Mouse (Mus musculus) hindbrain, embryonic 10.5 days (tissue): Measurements from ENCODE around the gene En1. TPM values are rescaled to one million over a fixed set of nuclear protein-coding genes. Genes with fewer than 3 reads are reported as not detected.
A peak's percentile ranks its signal among the peaks of the same experiment; 100 is the strongest.

Experiments used
- DNase-seq: peaks from one replicate; pipeline ENCODE4 v3.0.0-alpha.2; 2017; ENCODE audit warnings: low spot score
- H3K27ac ChIP-seq: fragments of 300-500 bp; sonication (generic); 2 replicates; pipeline ENCODE4 v1.5.1; 2016; ENCODE audit warnings: mild to moderate bottlenecking, moderate library complexity
- H3K27me3 ChIP-seq: fragments of 300-500 bp; sonication (generic); 2 replicates; pipeline ENCODE4 v1.6.1; 2016; ENCODE audit warnings: mild to moderate bottlenecking; ENCODE audit not compliant: poor library complexity, insufficient read depth, severe bottlenecking
- H3K36me3 ChIP-seq: fragments of 300-500 bp; sonication (generic); 2 replicates; pipeline ENCODE4 v1.6.1; 2016; ENCODE audit warnings: mild to moderate bottlenecking, moderate library complexity
- H3K4me1 ChIP-seq: fragments of 300-500 bp; sonication (generic); replicated peaks from 2 replicates; pipeline ENCODE4 v1.6.1; 2016; ENCODE audit warnings: mild to moderate bottlenecking
- H3K4me3 ChIP-seq: fragments of 300-500 bp; sonication (generic); 2 replicates; pipeline ENCODE4 v1.5.1; 2016; ENCODE audit warnings: mild to moderate bottlenecking, moderate library complexity
- H3K9me3 ChIP-seq: fragments of 300-500 bp; sonication (generic); 2 replicates; pipeline ENCODE4 v1.6.1; 2016; ENCODE audit warnings: mild to moderate bottlenecking, moderate library complexity
- WGBS: fragments of 180-500 bp; shearing (Covaris S2); methylation state at CpG from one replicate; pipeline ENCODE4 v1.1.7; 2016; 5-methylcytosine and 5-hydroxymethylcytosine counted together
- polyA plus RNA-seq: library from polyadenylated mRNA; unstranded; fragments of >200 nt; fragmentation: Nextera tagmentation; extraction: Ambion mirVana; gene quantifications from 2 replicates; pipeline ENCODE4 v1.2.1, GENCODE M21; 2016

Gene En1
- polyA plus RNA-seq: 3.5 and 3.8 TPM in 2 replicates

DNA sequence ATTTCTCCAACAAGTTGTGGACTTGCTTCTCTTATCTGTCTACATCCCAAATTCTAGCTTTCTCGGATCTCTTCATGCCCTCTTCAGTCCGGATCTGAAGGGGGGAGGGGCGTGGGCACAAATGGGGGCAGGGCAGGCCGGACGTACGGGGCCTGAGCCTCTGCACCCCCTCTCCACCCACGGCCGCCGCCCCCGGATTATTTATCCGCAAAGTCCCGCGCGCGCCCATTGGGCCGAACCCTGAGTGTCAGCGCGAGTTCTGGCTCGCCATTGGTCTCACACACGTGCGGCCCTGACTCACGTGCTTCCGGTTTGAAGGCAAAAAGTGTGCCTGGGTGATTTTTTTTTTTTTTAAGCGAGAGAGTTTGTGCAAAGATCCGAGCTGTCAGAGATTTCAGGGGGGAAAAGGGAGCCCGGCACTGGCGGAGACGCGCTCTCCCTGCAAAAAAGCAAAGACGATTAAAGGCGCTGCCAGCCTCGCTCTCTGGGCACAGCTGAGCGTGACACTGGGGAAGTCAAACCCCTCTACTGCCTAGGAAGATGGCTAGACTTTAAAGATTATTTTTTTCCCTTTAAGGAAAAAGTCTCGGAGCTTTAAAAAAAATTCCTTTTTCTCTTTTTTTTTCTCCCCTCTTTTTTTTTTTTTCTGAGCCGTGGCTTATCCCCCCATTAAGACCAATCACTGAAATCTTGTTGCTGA is at the start of gene En1:
Gene En1 (plus strand): TSS at position 388 of the 700 bp plus-strand sequence.
- peak within 1 kb of the TSS; percentile 90 for H3K27ac ChIP-seq
- H3K36me3 ChIP-seq: no peaks in the 10 kb centered on the region
- WGBS: under 1% methylated on average over 35 of the region's 35 CpGs
- H3K9me3 ChIP-seq: no peaks in the 10 kb centered on the region
- peaks cover 100% of the 10 kb centered on the region for H3K27me3 ChIP-seq
- peak; percentile 82 for DNase-seq
- H3K4me3 ChIP-seq: peak within 1 kb of the TSS; percentile 66
- peaks cover 38% of the 10 kb centered on the region for H3K4me1 ChIP-seq

DNA sequence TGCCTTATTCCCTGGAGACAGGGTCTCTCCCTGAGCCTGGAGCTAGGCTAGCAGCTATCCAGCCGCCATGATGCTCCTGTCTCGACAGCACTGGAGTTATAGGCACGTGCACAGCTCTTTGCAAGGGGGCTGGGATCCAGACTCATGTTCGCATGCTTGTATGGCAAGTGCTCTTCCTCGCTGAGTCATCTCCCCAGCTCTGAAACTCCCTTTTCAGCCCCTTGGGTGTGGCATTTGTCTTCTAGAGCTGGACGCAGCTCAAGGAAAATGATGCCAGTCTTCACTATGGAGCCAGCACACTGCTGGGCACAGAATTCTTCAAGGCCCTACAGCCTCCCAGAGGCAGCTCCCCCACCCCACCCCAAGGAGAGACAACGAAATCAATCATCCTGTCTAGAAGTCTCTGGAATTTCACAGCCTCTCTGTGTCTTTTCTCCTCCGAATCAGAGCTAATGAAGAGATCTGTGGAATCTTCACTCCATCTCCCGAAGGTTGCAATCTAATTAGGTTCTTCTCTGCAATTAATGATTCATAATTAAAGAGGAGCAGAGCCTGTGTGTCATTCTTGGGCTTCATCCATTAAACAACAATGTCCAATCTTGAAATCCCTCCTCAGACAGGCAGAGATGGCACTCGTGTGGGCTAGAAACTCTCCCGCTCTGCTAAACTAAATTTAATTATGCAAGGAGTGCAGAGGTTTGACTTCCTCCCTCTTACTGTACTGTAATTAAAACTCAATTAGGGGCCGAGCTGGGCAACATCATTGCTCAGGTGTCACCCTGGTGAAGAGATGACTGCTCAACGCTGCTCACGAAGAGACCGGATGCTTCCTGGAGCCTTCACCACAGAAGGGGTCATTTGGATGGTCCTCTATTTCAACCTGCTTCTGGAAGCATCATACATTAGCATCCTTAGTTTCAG is 45.0 kb upstream of the En1 start:
- Histone ChIP-seq H3K27ac (no peak overlapping the region), H3K4me3 (no peak overlapping the region), H3K27me3 (no peaks in the 10 kb centered on the region), H3K36me3 (no peaks in the 10 kb centered on the region), H3K9me3 (no peaks in the 10 kb centered on the region), H3K4me1 (no peaks in the 10 kb centered on the region)
- no peak for DNase-seq
- 86% methylated on average over 15 of the region's 15 CpGs for WGBS

DNA sequence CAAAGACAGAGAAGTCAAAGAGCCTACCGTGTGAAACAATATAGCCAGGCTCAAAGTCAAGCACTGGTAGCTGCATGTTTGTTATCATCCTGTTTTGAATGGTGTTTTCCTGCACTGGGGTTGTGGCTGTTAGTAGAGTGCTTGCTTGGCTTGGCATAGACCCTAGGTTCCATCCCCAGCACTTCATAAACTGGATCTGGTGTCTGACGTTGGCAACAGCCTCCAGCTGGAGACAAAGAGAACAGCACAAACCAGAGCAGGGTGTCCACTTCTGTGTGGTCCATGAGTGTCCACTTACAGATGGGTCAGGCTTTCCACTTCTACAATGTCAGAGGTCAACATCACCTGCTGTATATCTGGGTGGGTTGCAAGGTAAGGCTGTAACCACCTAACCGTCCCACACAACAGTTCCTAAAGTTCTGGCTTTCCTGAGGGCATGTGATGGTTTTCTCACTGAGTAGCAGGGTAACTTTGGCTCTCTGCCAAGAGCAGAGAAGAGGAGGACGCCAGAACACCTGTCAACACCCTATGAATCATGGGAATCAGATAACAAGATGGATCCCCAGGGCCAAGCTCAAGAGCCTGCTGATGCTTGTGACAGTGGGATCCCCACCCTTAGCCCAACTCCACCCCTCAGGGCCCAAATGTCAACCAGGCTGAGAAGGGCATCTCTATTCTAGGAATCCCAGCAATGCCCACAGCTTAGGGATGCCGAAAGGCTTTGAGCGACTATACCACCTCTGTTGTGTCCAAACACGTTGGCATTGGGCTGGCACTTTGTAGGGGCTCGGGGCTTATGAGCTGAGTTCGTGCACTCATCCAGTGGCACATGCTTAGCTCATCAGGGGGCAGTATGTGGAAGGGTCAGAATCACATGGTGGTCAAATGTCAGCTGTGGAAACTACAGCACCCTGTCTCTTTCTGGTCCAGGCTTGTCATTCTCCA is 43.6 kb upstream of the En1 start:
- Histone ChIP-seq H3K27ac (no peak overlapping the region), H3K9me3 (no peaks in the 10 kb centered on the region), H3K4me3 (no peak overlapping the region), H3K36me3 (no peaks in the 10 kb centered on the region), H3K4me1 (no peaks in the 10 kb centered on the region), H3K27me3 (no peaks in the 10 kb centered on the region)
- WGBS: 77% methylated on average over 9 of the region's 9 CpGs
- DNase-seq: no peak

DNA sequence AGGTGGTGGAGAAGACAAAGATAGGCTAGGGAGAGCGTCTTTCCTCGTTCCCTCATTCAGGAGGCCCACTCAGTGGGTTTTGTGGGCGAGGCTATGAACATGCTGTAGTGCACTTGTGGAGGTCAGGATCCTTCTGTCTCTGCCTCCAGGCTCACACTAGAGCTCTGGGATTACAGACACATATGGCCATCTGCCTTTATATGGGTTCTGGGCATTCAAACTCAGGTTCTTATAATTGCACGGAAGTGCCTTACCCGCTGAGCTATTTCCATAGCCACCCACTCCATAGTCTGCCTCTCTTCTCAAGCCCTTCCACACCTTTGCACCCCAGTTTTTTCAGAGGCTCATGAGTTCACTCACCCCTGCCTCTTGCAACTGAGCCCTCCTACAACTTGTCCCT is 42.3 kb upstream of the En1 start:
- H3K4me1 ChIP-seq: no peaks in the 10 kb centered on the region
- H3K27me3 ChIP-seq: no peaks in the 10 kb centered on the region
- peaks cover 5% of the 10 kb centered on the region; the same call in 1 of the 2 replicates for H3K9me3 ChIP-seq
- no peak overlapping the region for H3K27ac ChIP-seq
- no peak overlapping the region for H3K4me3 ChIP-seq
- WGBS: 87% methylated on average over 5 of the region's 5 CpGs
- no peaks in the 10 kb centered on the region for H3K36me3 ChIP-seq
- DNase-seq: no peak

DNA sequence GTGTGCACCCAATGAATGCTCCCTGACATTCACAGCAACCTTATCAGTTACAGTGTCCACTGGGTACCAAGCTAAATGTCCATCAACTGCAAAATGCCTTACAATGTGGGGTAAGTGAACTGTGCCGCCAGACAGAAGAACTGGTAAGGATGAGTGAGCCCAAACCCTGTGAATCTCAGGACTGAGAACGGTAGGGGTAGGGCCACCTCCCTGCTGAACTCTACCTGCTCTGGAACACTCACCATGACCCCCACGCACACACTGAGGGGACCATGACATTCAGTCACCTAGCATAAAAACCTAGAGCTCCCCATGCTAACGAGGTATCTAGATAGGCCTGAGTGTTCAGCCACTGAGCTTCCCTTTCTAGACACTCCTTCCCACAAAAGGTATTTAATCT is 20.9 kb upstream of the En1 start:
- WGBS: 65% methylated on average over 4 of the region's 4 CpGs
- no peaks in the 10 kb centered on the region for H3K9me3 ChIP-seq
- peaks cover 7% of the 10 kb centered on the region; the same call in 1 of the 2 replicates for H3K27me3 ChIP-seq
- H3K36me3 ChIP-seq: no peaks in the 10 kb centered on the region
- H3K4me1 ChIP-seq: no peaks in the 10 kb centered on the region
- no peak overlapping the region for H3K4me3 ChIP-seq
- no peak for DNase-seq
- H3K27ac ChIP-seq: no peak overlapping the region

DNA sequence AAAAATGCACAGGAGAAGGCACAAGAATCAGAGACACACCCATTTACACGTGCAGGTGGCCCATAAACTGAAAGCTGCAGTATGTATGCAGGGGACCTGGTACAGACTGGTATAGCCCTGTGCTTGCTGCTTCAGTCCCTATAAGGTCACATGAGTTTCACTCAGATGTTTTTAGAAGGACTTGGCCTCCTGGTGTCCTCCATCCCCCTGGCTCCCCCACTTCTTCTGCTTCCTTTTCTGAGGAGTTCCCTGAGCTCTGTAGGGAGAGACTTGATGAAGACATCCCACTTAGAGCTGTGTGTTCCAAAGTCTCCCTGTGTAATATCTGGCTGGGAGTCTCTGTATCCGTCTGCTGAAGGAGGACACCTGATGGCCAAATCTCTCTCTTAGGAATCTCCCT is 16.7 kb upstream of the En1 start:
- Histone ChIP-seq H3K36me3 (no peaks in the 10 kb centered on the region), H3K27me3 (peaks cover 34% of the 10 kb centered on the region)

DNA sequence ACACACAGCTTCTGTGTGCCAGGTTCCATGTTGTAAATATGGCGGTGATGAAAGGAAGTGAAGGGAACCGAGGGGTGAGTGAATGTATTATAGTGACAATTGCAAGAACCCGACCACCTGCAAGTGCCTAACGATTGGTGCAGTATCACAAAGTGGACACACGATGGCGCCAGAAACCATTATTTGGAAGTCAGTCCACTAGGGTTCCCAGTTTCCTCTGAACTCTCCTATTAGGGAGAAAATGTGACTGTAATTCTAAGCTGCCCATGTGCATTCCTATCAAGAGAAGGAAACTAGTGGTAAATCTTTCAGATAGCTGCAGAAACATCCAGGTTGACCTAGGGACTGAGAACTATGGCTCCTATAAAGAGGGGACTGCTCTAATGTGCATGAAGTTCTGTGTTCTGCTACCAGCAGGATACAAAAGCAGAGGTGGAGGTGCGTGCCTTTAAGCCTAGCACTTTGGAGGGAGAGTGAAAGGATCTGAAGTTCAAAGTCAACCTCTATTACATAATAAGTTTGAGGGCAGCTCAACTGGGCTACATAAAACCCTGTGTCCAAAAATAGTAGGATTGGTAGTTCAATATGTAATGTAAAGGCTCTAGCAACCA is 15.6 kb upstream of the En1 start:
- 13% methylated on average over 7 of the region's 7 CpGs for whole genome bisulfite sequencing
- peak; percentile 73 for DNase-seq
- Histone ChIP-seq H3K27me3 (peaks cover 45% of the 10 kb centered on the region), H3K36me3 (no peaks in the 10 kb centered on the region), H3K9me3 (no peaks in the 10 kb centered on the region), H3K4me1 (peaks cover 6% of the 10 kb centered on the region; the same call in 1 of the 2 replicates), H3K4me3 (no peak overlapping the region), H3K27ac (no peak overlapping the region)

More for the DNA sequence above, 16.7 kb upstream of the En1 start:
- Histone ChIP-seq H3K4me1 (no peaks in the 10 kb centered on the region), H3K4me3 (no peak overlapping the region), H3K9me3 (no peaks in the 10 kb centered on the region), H3K27ac (no peak overlapping the region)
- 40% methylated on average over 2 of the region's 2 CpGs for WGBS
- no peak for DNase-seq

DNA sequence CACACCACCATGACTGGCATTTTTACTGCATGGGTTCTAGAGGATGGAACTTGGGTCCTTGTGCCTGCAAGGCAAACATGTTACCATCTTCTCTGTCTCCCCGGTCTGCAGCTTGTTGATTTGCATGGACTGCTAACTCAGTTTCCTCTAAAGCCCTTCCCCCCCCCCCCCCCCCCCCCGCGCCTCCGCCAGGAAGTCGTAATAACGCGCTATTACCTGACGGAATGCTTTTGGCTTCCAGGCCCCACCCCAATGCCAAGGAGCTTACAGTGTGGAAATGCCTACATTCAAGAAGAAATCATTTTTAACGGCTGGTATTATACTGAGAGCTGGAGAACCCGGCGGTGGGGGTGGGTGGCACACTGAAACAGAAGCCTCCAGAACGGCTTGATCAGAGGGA is 14.8 kb upstream of the En1 start:
- H3K36me3 ChIP-seq: no peaks in the 10 kb centered on the region
- no peaks in the 10 kb centered on the region for H3K9me3 ChIP-seq
- peaks cover 9% of the 10 kb centered on the region; the same call in 1 of the 2 replicates for H3K4me1 ChIP-seq
- H3K27ac ChIP-seq: no peak overlapping the region
- H3K4me3 ChIP-seq: no peak overlapping the region
- H3K27me3 ChIP-seq: peaks cover 54% of the 10 kb centered on the region
- WGBS: 64% methylated on average over 12 of the region's 12 CpGs
- no peak for DNase-seq

DNA sequence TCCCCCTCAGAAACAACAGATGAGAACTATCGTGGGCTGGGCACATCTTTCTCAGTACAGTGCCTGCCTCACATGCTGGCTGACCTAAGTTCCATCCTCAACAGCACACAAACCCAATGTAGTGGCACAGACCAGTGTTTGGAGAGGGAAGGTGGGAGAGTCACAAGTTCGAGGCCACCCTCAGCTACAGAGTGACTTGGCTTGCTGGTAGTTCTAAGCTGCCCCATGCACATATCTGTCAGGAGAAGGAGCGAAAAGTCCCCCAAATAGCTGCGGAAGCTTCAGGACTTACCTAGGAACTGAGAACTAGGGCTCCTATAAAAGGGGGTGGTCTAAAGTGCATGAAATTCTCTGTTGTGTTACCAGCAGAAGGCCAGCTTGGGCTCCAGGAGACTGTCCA is 14.3 kb upstream of the En1 start:
- peaks cover 9% of the 10 kb centered on the region; the same call in 1 of the 2 replicates for H3K4me1 ChIP-seq
- H3K27ac ChIP-seq: no peak overlapping the region
- no peak overlapping the region for H3K4me3 ChIP-seq
- no peaks in the 10 kb centered on the region for H3K9me3 ChIP-seq
- H3K36me3 ChIP-seq: no peaks in the 10 kb centered on the region
- no peak for DNase-seq
- WGBS: 84% methylated on average over 4 of the region's 4 CpGs
- H3K27me3 ChIP-seq: peaks cover 59% of the 10 kb centered on the region

DNA sequence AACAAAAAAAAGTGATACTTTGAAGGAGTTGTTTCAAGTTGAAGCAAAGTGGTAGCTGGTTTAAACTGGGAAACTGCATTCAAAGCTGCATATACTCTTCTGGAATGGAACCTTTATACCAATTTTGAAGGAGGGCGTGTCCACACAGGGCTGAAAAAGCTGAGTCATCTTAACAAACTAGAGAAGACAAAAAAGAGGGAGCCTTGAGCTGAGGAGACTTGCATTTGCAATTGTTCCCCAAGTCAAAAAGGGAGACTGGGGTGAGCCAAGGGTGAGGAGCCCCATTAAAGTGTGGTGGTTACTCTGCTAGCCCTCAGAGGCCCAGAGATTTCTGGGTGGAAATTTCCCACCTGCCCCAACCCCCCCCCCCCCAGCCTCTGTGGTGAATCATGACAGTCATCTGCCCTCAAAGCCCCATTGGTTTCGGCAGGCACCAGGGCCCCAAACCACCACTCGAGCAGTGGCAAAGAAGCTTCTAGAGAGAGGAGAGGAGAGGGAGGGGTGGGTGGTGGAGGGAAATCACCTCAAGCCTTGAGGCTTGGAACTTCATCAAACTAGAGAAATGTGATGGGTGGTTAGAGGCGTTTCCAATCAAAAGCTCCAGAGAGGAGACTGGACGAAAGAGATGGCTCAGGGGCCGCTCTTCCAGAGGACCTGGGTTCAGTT is 13.7 kb upstream of the En1 start:
- no peak for DNase-seq
- 81% methylated on average over 6 of the region's 6 CpGs for WGBS
- H3K27ac ChIP-seq: no peak overlapping the region
- H3K4me1 ChIP-seq: peaks cover 9% of the 10 kb centered on the region; the same call in 1 of the 2 replicates
- H3K36me3 ChIP-seq: no peaks in the 10 kb centered on the region
- no peaks in the 10 kb centered on the region for H3K9me3 ChIP-seq
- H3K27me3 ChIP-seq: peaks cover 64% of the 10 kb centered on the region
- H3K4me3 ChIP-seq: no peak overlapping the region

DNA sequence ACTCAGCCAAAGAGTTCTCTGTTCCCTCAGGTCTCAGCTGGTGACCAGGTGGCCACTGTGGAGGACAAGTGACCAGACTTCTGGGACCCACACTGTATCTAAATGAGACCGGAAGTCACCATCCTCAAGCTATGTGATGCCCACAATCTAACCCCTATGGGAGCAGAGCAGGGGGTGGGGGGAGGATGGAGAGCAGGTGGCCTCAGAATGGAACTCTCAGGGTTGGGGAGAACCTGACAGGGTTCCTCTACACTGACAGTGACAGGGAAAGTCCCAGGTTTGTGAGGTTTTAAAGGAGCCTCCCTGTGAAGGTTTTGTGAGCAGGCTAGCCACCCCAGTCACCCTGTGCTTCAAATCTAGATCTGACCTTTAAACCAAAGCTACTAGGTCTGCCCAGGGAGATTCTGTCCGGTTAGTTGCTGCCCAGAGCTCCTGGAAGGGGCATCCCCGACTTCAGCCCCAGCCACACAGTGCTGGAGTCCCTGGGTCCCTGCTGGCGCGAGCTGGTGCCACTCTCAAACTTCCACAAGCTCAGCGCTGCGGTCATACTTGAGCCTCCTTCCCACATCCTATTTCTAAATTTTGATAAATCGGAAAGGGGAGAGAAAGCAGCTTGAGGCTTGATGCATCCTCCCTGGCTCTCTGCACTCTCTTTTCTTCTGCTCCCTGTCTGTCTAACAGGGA is 8.8 kb upstream of the En1 start:
- no peak for DNase-seq
- Histone ChIP-seq H3K4me3 (no peak overlapping the region), H3K9me3 (no peaks in the 10 kb centered on the region), H3K27ac (no peak overlapping the region), H3K27me3 (peaks cover 99% of the 10 kb centered on the region), H3K4me1 (peaks cover 16% of the 10 kb centered on the region), H3K36me3 (no peaks in the 10 kb centered on the region)
- 15% methylated on average over 8 of the region's 8 CpGs for WGBS
